Mouse (Mus musculus): Measurements from ENCODE around the gene Hic1. TPM values are rescaled to one million over a fixed set of nuclear protein-coding genes. Genes with fewer than 3 reads are reported as not detected.

Gene Hic1
- polyA plus RNA-seq, 1 experiment from 2014 or later, result 20.1 TPM

DNA sequence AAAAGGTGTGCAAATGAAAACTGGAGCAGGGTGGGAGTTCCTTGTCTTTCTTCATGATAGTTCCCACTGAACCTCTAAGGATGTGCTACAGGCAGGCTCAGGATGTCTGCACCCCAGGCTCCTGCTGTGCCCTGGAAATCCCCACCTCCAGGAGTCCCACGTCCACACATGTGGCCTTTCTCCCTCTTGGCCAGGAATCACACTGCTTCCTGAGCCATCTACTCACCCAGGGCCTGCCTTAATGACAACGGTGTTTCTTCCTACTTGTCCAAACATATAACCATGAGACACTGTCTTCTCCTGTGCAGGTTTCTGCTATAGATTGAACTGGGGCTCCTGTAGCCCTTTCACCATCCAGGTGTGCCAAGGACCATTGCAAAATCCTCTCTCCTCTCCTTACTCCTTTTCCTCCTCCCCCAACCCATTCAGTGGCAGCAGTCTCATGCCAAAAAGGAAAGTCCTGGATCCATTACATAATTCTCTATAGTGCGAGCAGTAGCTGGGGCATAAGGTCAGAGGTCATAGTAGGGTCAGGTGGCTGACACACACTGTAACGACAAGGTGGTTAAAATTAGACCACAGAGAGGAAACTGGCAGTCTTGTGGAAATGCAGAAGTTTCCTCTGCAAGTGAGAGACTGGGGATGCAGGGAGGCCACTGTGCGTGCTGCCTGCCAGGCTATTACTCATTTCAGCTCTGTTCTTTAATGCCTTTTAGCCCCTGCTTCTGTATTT lies 32.5 kb downstream of the Hic1 start:
- Histone ChIP-seq H3K4me1 (peaks cover 82% of the 10 kb centered on the region), H3K9me3 (no peaks in the 10 kb centered on the region), H3K27me3 (no peaks in the 10 kb centered on the region), H3K9ac (no peak overlapping the region), H3K4me2 (no peak overlapping the region), H3K27ac (peak overlapping the region; percentile 16; the same call in 1 of the 2 replicates), H3K36me3 (no peaks in the 10 kb centered on the region), H3K4me3 (no peak overlapping the region)
- 41% methylated on average over 5 of the region's 5 CpGs for WGBS
- no peak for ATAC-seq (ENCODE audit: borderline replicate concordance, extremely low read depth, low FRiP score, low TSS enrichment)

DNA sequence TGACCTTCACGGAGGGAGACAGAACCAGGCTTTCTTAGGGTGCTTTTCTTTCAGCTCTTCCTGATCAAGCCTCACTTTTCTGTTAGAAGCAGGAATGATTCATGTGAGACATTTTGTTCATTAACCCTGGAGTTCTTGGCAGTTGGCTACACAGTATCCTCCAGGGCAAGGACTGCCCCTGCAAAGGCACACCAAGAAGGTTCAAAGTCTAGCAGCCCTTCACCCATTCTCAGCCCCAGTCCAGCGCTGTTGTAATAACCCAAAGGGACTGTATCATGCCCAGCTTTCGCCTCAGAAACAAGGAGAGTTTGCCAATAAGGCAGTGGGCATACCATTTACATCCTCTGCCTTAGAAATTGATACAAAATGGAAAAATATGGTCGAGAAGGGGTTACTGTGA lies 34.0 kb downstream of the Hic1 start:
- Histone ChIP-seq H3K36me3 (no peaks in the 10 kb centered on the region), H3K4me3 (no peak overlapping the region), H3K9me3 (no peaks in the 10 kb centered on the region), H3K4me1 (peaks cover 67% of the 10 kb centered on the region), H3K9ac (no peak overlapping the region), H3K4me2 (no peak overlapping the region), H3K27me3 (no peaks in the 10 kb centered on the region), H3K27ac (0 out of 2 replicates have a peak overlapping the region, but pooled peaks have one; percentile 36)
- WGBS, result 93% methylated on average over 4 of the region's 4 CpGs
- no peak for ATAC-seq (ENCODE audit: borderline replicate concordance, extremely low read depth, low FRiP score, low TSS enrichment)

DNA sequence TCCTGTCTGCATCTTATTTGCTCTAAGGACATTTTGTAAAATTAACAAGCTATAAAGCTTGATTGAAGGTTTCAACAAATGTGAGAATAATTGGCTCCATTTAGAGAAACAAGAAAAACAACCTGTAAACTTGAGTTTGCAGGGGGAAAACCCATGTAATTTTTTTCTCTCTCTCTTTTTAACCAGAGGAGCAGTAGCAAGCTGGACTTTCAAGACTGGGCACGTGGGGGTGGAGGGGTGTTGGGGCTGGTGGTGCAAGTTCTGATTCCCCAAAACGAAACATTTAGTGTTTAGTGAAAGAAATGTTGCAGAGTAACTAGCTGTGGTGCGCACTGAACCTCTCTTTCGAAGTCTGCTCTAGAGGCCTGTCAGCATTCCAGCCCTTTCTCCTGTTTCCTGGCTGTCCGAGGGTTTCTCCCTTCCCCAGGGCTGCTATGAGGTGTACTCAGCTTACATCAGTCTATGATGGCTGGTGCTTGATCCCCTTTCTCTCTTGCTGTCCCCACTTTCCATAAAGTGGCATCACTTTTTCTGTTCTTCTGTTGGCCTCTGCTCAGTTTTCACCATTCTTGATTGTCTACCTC lies 34.7 kb downstream of the Hic1 start:
- peaks cover 60% of the 10 kb centered on the region for H3K4me1 ChIP-seq
- H3K36me3 ChIP-seq, result no peaks in the 10 kb centered on the region
- H3K4me2 ChIP-seq, result no peak overlapping the region
- WGBS, result 62% methylated on average over 5 of the region's 5 CpGs
- peak overlapping the region; percentile 62 for H3K27ac ChIP-seq
- H3K9me3 ChIP-seq, result no peaks in the 10 kb centered on the region
- no peaks in the 10 kb centered on the region for H3K27me3 ChIP-seq
- no peak overlapping the region for H3K9ac ChIP-seq
- ATAC-seq (ENCODE audit: borderline replicate concordance, extremely low read depth, low FRiP score, low TSS enrichment), result no peak
- H3K4me3 ChIP-seq, result no peak overlapping the region

DNA sequence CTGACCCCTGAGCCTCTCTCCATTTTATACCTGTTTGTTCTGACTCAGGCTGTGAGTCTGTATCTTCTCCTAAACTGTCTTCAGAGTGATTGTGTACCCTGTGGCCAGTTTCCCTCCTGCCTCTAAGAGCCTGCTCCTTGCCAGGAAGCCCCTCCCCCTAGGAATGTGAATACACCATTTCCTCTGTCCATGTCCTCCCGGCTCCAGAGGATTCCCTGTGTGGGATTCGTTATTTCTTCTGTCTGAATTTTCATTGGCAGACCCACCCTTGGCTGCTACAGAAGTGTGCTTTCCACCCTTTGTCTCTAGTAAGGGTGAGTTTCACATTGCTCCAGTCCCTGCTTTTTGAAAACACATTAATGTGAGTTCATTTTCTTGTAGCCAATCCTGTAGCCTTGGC lies 35.4 kb downstream of the Hic1 start:
- ATAC-seq (ENCODE audit: borderline replicate concordance, extremely low read depth, low FRiP score, low TSS enrichment), result peak; percentile 81; the same call in 1 of the 2 replicates
- Histone ChIP-seq H3K9ac (no peak overlapping the region), H3K27me3 (no peaks in the 10 kb centered on the region), H3K36me3 (no peaks in the 10 kb centered on the region), H3K4me2 (no peak overlapping the region), H3K4me1 (peaks cover 53% of the 10 kb centered on the region), H3K27ac (peak overlapping the region; percentile 65), H3K9me3 (no peaks in the 10 kb centered on the region), H3K4me3 (no peak overlapping the region)
- WGBS, result 4% methylated on average over 2 of the region's 2 CpGs

DNA sequence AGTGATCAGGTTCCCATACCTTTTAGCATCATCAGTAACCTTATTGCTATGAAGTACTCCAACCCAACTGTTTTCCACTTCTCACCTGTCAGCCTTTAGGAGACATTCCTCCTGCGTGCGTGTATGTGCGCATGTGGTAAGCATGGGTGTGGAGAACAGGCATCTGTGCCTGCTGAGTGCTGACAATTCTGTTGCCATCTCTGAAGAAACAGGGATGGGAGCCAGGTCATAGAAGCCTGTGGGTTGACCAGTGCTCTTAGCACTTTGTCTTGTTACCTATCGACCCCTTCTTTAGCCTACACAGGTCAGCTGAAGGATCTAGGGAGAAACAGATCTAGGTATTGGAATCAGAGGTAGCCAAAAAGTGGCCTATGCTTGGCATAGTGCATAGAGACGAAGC lies 35.9 kb downstream of the Hic1 start:
- no peak overlapping the region for H3K4me2 ChIP-seq
- ATAC-seq (ENCODE audit: borderline replicate concordance, extremely low read depth, low FRiP score, low TSS enrichment), result no peak
- no peak overlapping the region for H3K9ac ChIP-seq
- 80% methylated on average over 5 of the region's 5 CpGs for WGBS
- peaks cover 48% of the 10 kb centered on the region for H3K4me1 ChIP-seq
- no peaks in the 10 kb centered on the region for H3K27me3 ChIP-seq
- no peaks in the 10 kb centered on the region for H3K36me3 ChIP-seq
- H3K9me3 ChIP-seq, result no peaks in the 10 kb centered on the region
- peak overlapping the region; percentile 65 for H3K27ac ChIP-seq
- H3K4me3 ChIP-seq, result no peak overlapping the region

DNA sequence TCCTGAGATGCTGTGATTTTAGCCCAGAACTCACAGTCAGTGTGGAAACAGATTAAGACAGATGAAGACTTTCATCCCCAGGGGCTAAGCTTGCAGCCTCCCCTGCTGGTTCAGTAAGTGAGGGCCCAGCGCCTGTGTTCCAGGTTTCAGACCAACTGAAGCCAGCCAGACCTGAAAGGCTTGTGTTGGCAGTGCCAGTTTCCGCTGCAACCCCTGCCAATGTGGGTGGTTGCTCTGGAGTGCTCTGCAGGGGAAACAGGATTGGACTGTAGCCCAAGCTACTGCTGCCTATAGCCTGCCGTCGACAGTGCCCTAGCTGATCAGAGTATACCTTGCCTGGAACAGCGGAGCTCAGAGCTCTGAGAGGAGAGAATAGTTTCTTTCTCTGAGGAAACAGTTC lies 37.0 kb downstream of the Hic1 start:
- Histone ChIP-seq H3K9me3 (no peaks in the 10 kb centered on the region), H3K4me3 (no peak overlapping the region), H3K4me2 (no peak overlapping the region), H3K9ac (no peak overlapping the region), H3K36me3 (no peaks in the 10 kb centered on the region), H3K4me1 (peaks cover 40% of the 10 kb centered on the region), H3K27ac (peak overlapping the region; percentile 5; the same call in 1 of the 2 replicates), H3K27me3 (no peaks in the 10 kb centered on the region)
- WGBS, result 76% methylated on average over 5 of the region's 5 CpGs
- ATAC-seq (ENCODE audit: borderline replicate concordance, extremely low read depth, low FRiP score, low TSS enrichment), result no peak

DNA sequence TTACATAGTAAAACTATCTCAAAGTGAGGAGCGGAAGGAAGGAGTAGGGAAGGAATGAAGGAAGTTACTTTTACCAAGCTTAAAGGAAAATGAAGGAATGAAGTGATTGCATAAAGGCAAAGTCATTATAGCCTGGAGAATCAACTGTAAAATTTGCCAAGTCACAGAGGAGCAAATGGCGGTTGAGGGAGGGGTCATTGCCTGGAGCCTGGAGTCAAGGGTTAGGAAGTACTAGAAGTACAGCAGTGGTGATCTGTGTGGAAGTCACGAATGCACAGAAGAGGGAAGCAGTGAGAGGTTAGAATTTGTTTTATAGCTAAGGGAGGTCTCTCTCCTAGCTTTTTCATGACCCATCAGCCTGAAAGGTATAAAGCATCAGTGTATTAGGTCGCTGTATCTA lies 38.0 kb downstream of the Hic1 start:
- Histone ChIP-seq H3K4me1 (peaks cover 33% of the 10 kb centered on the region), H3K4me3 (no peak overlapping the region), H3K4me2 (no peak overlapping the region), H3K27ac (no peak overlapping the region), H3K9me3 (no peaks in the 10 kb centered on the region), H3K27me3 (no peaks in the 10 kb centered on the region), H3K36me3 (no peaks in the 10 kb centered on the region), H3K9ac (no peak overlapping the region)
- ATAC-seq (ENCODE audit: borderline replicate concordance, extremely low read depth, low FRiP score, low TSS enrichment), result no peak
- WGBS, result 75% methylated on average over 4 of the region's 4 CpGs

DNA sequence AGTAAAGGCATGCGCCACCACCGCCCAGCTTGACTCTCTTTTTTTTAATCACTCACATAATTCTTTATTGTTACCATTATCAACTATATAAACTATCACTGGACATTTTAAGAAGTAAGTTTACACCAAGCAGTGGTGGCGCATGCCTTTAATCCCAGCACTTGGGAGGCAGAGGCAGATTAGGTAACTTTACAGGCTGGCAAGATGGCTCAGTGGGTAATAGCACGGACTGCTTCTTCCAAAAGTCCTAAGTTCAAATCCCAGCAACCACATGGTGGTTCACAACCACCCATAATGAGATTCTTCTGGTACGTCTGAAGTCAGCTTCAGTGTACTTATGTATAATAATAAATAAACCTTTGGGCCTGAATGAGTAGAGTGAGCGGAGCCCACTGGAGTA lies 39.8 kb downstream of the Hic1 start:
- Histone ChIP-seq H3K4me1 (peaks cover 19% of the 10 kb centered on the region), H3K27me3 (no peaks in the 10 kb centered on the region), H3K4me3 (no peak overlapping the region), H3K9me3 (no peaks in the 10 kb centered on the region), H3K4me2 (no peak overlapping the region), H3K36me3 (no peaks in the 10 kb centered on the region), H3K27ac (no peak overlapping the region), H3K9ac (no peak overlapping the region)
- ATAC-seq (ENCODE audit: borderline replicate concordance, extremely low read depth, low FRiP score, low TSS enrichment), result no peak
- WGBS, result 93% methylated on average over 6 of the region's 6 CpGs

DNA sequence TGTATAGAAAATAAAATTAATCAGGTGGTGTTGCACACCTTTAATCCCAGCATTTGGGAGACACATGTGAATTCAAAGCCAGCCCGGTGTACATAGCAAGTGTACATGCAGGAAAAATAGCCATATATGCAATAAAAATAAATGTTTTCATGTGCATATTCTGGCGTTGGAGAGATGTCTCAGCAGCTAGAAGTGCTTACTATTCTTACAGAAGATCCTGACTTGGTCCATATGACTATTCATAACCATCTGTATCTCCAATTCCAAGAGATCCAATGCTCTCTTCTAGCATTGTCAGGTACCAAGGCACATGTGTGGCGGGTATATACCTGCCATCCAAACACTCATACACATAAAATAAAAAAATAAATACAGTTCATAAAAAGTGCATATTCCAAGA lies 42.9 kb downstream of the Hic1 start:
- no peaks in the 10 kb centered on the region for H3K36me3 ChIP-seq
- no peak overlapping the region for H3K9ac ChIP-seq
- no peak overlapping the region for H3K4me3 ChIP-seq
- H3K27ac ChIP-seq, result no peak overlapping the region
- WGBS, result 82% methylated on average over 3 of the region's 3 CpGs
- no peak overlapping the region for H3K4me2 ChIP-seq
- H3K9me3 ChIP-seq, result no peaks in the 10 kb centered on the region
- no peak for ATAC-seq (ENCODE audit: borderline replicate concordance, extremely low read depth, low FRiP score, low TSS enrichment)
- H3K4me1 ChIP-seq, result no peaks in the 10 kb centered on the region
- no peaks in the 10 kb centered on the region for H3K27me3 ChIP-seq

DNA sequence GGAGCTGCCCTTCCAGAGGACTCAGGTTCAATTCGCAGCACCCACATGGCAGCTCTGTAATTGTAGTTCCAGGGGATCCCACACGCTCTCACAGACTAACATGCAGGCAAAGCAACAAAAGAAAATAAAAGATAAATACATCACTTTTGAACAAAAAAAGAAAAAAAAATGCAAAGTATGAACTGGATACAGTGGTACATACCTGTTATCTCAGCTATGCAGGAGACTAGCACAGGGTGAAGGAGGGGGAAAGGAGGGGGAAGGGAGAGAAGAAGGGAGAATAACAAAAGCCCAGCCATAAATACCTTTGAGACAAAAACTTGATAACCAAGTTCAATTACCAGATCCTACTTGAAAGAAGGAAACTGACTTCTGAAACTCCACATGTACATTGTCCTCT lies 44.9 kb downstream of the Hic1 start:
- H3K4me1 ChIP-seq, result peaks cover 4% of the 10 kb centered on the region
- no peak for ATAC-seq (ENCODE audit: borderline replicate concordance, extremely low read depth, low FRiP score, low TSS enrichment)
- H3K4me3 ChIP-seq, result no peak overlapping the region
- no peaks in the 10 kb centered on the region for H3K9me3 ChIP-seq
- H3K4me2 ChIP-seq, result no peak overlapping the region
- no peak overlapping the region for H3K9ac ChIP-seq
- no peaks in the 10 kb centered on the region for H3K36me3 ChIP-seq
- H3K27me3 ChIP-seq, result no peaks in the 10 kb centered on the region
- WGBS, result 85% methylated on average over 2 of the region's 2 CpGs
- H3K27ac ChIP-seq, result no peak overlapping the region

DNA sequence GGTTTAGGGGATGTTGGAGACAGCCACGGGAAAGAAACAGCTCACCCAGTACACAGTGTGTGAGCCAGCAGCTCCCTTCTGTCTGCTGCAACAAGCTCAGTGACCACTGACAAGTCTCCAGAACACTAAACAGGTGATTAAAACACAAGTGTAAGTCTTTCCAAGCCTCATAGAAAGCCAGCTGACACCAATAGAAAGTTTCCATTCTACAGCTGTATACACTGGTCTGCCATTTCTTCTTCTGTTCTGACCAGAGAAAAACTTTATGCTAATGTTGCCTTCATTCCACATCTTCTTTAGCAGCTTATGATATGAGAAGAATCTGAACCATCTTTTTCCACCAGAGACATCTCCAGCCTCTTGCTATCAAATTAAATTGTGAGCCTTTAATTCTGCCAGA lies 48.0 kb downstream of the Hic1 start:
- H3K27me3 ChIP-seq, result no peaks in the 10 kb centered on the region
- no peaks in the 10 kb centered on the region for H3K9me3 ChIP-seq
- H3K27ac ChIP-seq, result no peak overlapping the region
- H3K4me2 ChIP-seq, result no peak overlapping the region
- no peak for ATAC-seq (ENCODE audit: borderline replicate concordance, extremely low read depth, low FRiP score, low TSS enrichment)
- peaks cover 14% of the 10 kb centered on the region for H3K4me1 ChIP-seq
- no peak overlapping the region for H3K4me3 ChIP-seq
- WGBS, result 54% methylated on average over 1 of the region's 1 CpGs
- no peak overlapping the region for H3K9ac ChIP-seq
- H3K36me3 ChIP-seq, result no peaks in the 10 kb centered on the region

DNA sequence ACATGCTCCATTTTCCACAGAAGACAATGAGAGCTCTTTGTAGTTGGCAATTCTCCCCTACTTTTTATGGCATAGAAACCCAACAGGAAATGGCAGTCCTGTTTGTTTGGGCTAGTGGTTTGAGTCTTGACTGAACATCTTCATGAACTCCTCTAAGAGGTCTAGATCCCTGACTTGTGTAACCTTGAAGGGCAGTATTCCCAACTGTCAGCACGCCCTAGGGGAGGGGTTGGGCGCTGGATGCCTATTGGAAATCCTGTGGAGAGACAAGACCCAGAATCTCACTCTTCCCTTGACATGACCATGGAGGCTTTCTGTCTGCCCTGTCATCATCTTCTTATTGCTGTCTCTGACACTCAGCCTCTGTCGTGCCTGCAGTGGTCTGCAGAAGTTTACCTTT lies 49.5 kb downstream of the Hic1 start:
- H3K9me3 ChIP-seq, result no peaks in the 10 kb centered on the region
- peaks cover 22% of the 10 kb centered on the region for H3K4me1 ChIP-seq
- no peak for ATAC-seq (ENCODE audit: borderline replicate concordance, extremely low read depth, low FRiP score, low TSS enrichment)
- no peak overlapping the region for H3K4me2 ChIP-seq
- no peaks in the 10 kb centered on the region for H3K36me3 ChIP-seq
- H3K27ac ChIP-seq, result no peak overlapping the region
- 67% methylated on average over 3 of the region's 3 CpGs for WGBS
- H3K27me3 ChIP-seq, result no peaks in the 10 kb centered on the region
- H3K4me3 ChIP-seq, result no peak overlapping the region
- H3K9ac ChIP-seq, result no peak overlapping the region
